Mouse (Mus musculus): ENCODE measurements around the gene Kcnh8.

Kcnh8 gene

GRCm38 (mm10) chr17:52819007-52819406 is 216.5 kb downstream of the Kcnh8 start:
- no peak for DNase-seq (ENCODE audit: low read depth, low spot score)

GRCm38 (mm10) chr17:52829678-52830077 is 227.2 kb downstream of the Kcnh8 start:
- DNase-seq (ENCODE audit: low read depth, low spot score), result no peak

- no peak for DNase-seq (ENCODE audit: low read depth, low spot score)
Measured at GRCm38 (mm10) chr17:52873195-52873594, 270.7 kb downstream of the Kcnh8 start.

GRCm38 (mm10) chr17:52878964-52879363 is 276.5 kb downstream of the Kcnh8 start:
- DNase-seq (ENCODE audit: low read depth, low spot score), result no peak

GRCm38 (mm10) chr17:52880051-52880450 is 277.5 kb downstream of the Kcnh8 start:
- no peak for DNase-seq (ENCODE audit: low read depth, low spot score)

- DNase-seq (ENCODE audit: low read depth, low spot score), result no peak
Measured at GRCm38 (mm10) chr17:52885210-52885609, 282.7 kb downstream of the Kcnh8 start.

GRCm38 (mm10) chr17:52920519-52921106 is 318.1 kb downstream of the Kcnh8 start:
- no peak for DNase-seq (ENCODE audit: low read depth, low spot score)

GRCm38 (mm10) chr17:52943966-52944365 is 341.5 kb downstream of the Kcnh8 start:
- DNase-seq (ENCODE audit: low read depth, low spot score), result no peak

- no peak for DNase-seq (ENCODE audit: low read depth, low spot score)
Measured at GRCm38 (mm10) chr17:52972735-52973134, 370.2 kb downstream of the Kcnh8 start.

GRCm38 (mm10) chr17:52980958-52981357 is 378.4 kb downstream of the Kcnh8 start:
- DNase-seq (ENCODE audit: low read depth, low spot score), result no peak
